Mouse (Mus musculus): Measurements from ENCODE around the gene Ankrd1. TPM values are rescaled to one million over a fixed set of nuclear protein-coding genes. Genes with fewer than 3 reads are reported as not detected.

The Ankrd1 gene
- polyA plus RNA-seq (2015; fragmentation: Nextera tagmentation; extraction: Ambion mirVana): 0.07 TPM in 1 of 2 replicates, not detected in the other

DNA sequence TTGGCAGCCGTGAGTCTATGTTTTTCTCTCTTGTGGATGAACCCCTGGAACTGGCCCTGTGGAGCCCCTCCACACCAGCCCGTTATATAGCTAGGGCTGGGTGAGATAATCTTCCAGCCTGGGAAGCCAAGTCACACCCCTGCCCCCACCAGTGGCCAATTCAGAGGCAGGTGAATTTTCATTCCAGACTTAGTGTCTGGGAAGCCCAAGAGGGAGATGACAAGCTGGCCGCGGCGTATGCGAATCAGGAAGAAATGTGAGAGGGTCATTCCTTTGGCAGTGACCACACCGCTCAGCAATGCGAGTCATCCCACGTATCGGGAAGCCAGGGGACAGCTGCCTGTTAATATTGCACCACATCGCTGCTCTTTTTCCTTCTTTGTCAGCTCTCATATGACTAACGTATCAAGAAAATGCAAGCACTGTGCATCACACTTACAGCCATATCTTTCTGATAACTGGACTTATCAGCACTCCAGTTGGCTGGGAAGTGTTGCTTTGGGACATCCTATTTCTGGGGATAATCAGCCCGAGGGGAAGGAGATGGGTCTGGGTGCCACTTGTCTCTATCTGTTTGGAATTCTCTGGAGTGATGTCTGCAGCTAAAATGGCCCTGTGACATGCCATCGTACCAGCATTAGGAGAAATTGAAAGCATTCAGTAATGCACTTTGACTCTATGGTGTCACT, at the start of gene Ankrd1:
Gene Ankrd1, minus strand, starts transcription at position 317 of the 689 bp plus-strand sequence.

DNA sequence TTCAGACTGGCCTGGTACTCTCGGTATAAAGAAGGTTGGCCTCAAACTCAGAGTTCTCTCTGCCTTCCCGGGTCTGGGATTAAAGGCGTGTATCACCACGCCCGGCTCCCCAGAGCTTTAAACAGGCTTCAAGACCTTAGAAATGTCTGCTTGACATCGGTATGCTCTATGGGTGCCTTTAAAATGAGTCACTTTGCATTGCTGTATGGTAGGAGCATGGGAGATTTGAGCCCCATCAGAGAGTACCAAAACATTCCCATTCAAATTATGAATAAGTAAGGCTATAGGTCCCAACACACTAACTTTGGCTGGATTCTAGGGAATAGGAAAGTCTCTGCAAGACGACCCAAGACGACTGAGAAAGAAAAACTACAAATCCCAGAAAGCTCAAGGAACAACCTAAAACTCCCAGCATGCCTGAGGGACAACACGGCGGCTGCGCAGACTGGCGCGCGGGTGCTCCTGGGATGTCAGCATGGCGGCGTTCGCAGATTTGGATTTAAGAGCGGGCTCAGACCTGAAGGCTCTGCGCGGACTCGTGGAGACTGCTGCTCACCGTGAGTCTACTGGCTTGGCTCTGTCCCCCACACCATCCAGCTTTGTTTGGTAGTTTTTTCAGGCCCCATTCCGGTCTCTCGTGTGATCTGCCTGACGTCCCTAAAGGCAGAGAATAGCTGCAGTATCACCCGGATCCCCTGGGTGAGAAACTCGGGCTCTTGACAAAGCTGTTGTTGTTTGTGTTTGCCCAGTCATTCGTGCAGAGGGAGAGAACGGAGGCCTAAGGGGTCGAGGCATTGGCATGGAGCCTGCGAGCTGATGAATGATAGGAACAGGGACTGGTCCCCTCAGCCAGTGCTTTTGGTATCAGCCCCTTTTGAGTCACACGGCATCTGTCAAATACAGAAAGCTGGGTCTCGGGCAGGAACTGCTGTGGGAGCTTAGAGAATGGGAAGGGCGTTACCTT, 36.4 kb downstream of the Ankrd1 start, which contains the start of gene Rpp30:
Gene Rpp30, plus strand, starts transcription at position 455 of the 964 bp plus-strand sequence.

Other genes with a start within 250 kb of the Ankrd1 start
- gene Htr7, start 62.6 kb downstream of the Ankrd1 start, polyA plus RNA-seq (2015; fragmentation: Nextera tagmentation; extraction: Ambion mirVana): 0.05 and 0.12 TPM in 2 replicates
- gene Rpp30, start 36.4 kb downstream of the Ankrd1 start, polyA plus RNA-seq (2015; fragmentation: Nextera tagmentation; extraction: Ambion mirVana): 53.4 and 57.9 TPM in 2 replicates
- 26.5 and 27.3 TPM in 2 replicates for gene Pcgf5, start 228.2 kb upstream of the Ankrd1 start, polyA plus RNA-seq (2015; fragmentation: Nextera tagmentation; extraction: Ambion mirVana)

All from spleen, postnatal 0 days (tissue).